Mouse (Mus musculus): ENCODE results near the gene Susd5. TPM values are rescaled to one million over a fixed set of nuclear protein-coding genes. Genes with fewer than 3 reads are reported as not detected.

The Susd5 gene
- total and polyA plus RNA-seq, 3 experiments = 1.5 to 2.2 (median 1.5) TPM

Other genes with a start within 250 kb of the Susd5 start
- gene Ubp1, start 126.2 kb upstream of the Susd5 start, total RNA-seq (2021) = 10 to 100 TPM; 25.7 to 26.0 TPM
- gene Ubp1, start 126.2 kb upstream of the Susd5 start, polyA plus RNA-seq (2012; rRNA removed) = 33.9 and 46.6 TPM in 2 replicates
- under 1 TPM; 0.44 to 0.91 TPM for gene Fbxl2, start 10.9 kb upstream of the Susd5 start, total RNA-seq (2021)
- 1.4 and 1.5 TPM in 2 replicates for gene Fbxl2, start 10.9 kb upstream of the Susd5 start, polyA plus RNA-seq (2012; rRNA removed)

All from heart, adult 2 months (tissue).